Mouse (Mus musculus): Measurements from ENCODE around the gene Zfp935. TPM values are rescaled to one million over a fixed set of nuclear protein-coding genes. Genes with fewer than 3 reads are reported as not detected.
"Not testable (repeated sequence)": the region's sequence is repeated elsewhere in the genome, so short reads cannot be mapped to it uniquely, and the experiment has no call there.

Zfp935 gene
- 1.5 TPM in 1 of 2 replicates, not detected in the other for polyA plus RNA-seq (2014; fragmentation: Nextera tagmentation; extraction: Ambion mirVana)

GRCm38 (mm10) chr13:62558189-62559110 is at the start of gene Zfp935:
Gene Zfp935 (minus strand): TSS chr13:62558511.
- 3% methylated on average over 25 of the region's 27 CpGs for WGBS
- not testable (repeated sequence) for H3K4me1 ChIP-seq (ENCODE audit: control insufficient read depth, insufficient read depth, low read length)

GRCm38 (mm10) chr13:62571099-62571498 is 12.8 kb upstream of the Zfp935 start, which contains the start of gene Zfp934:
Gene Zfp934 (minus strand): TSS chr13:62571199.
- not testable (repeated sequence) for H3K9me3 ChIP-seq (ENCODE audit: control insufficient read depth, low read depth, low read length); H3K4me2 ChIP-seq (replicated peaks; ENCODE audit: low read depth, low read length); H3K27me3 ChIP-seq (ENCODE audit: control insufficient read depth, insufficient read depth, low read length); H3K36me3 ChIP-seq (ENCODE audit: control insufficient read depth, insufficient read depth, low read length); H3K9ac ChIP-seq (replicated peaks; ENCODE audit: low read depth, low read length); H3K27ac ChIP-seq (ENCODE audit: low read length); ATAC-seq (ENCODE audit: insufficient number of reproducible peaks, insufficient read depth, low FRiP score, low read depth); H3K4me1 ChIP-seq (ENCODE audit: control insufficient read depth, insufficient read depth, low read length); H3K4me3 ChIP-seq (ENCODE audit: low read depth, low read length)
- WGBS = 92% methylated on average over 3 of the region's 6 CpGs

More at GRCm38 (mm10) chr13:62558189-62559110, at the start of gene Zfp935:
- not testable (repeated sequence) for ATAC-seq (ENCODE audit: insufficient number of reproducible peaks, insufficient read depth, low FRiP score, low read depth); H3K27ac ChIP-seq (ENCODE audit: low read length); H3K36me3 ChIP-seq (ENCODE audit: control insufficient read depth, insufficient read depth, low read length); H3K9me3 ChIP-seq (ENCODE audit: control insufficient read depth, low read depth, low read length); H3K27me3 ChIP-seq (ENCODE audit: control insufficient read depth, insufficient read depth, low read length); H3K9ac ChIP-seq (replicated peaks; ENCODE audit: low read depth, low read length)
- Histone ChIP-seq H3K4me3 (ENCODE audit: low read depth, low read length) (peak within 1 kb of the TSS; percentile 31), H3K4me2 (replicated peaks; ENCODE audit: low read depth, low read length) (0 out of 2 replicates have a peak within 1 kb of the TSS, but pooled peaks have one; percentile 10)

GRCm38 (mm10) chr13:62561696-62562095 is 3.4 kb upstream of the Zfp935 start:
- H3K27ac ChIP-seq (ENCODE audit: low read length); H3K4me2 ChIP-seq (replicated peaks; ENCODE audit: low read depth, low read length); H3K9ac ChIP-seq (replicated peaks; ENCODE audit: low read depth, low read length); H3K9me3 ChIP-seq (ENCODE audit: control insufficient read depth, low read depth, low read length); H3K36me3 ChIP-seq (ENCODE audit: control insufficient read depth, insufficient read depth, low read length); H3K4me1 ChIP-seq (ENCODE audit: control insufficient read depth, insufficient read depth, low read length); H3K4me3 ChIP-seq (ENCODE audit: low read depth, low read length); ATAC-seq (ENCODE audit: insufficient number of reproducible peaks, insufficient read depth, low FRiP score, low read depth); H3K27me3 ChIP-seq (ENCODE audit: control insufficient read depth, insufficient read depth, low read length): not testable (repeated sequence)
- 21% methylated on average over 1 of the region's 1 CpGs for WGBS

GRCm38 (mm10) chr13:62530129-62530528 is 28.2 kb downstream of the Zfp935 start:
- not testable (repeated sequence) for H3K4me1 ChIP-seq (ENCODE audit: control insufficient read depth, insufficient read depth, low read length); H3K36me3 ChIP-seq (ENCODE audit: control insufficient read depth, insufficient read depth, low read length); H3K27me3 ChIP-seq (ENCODE audit: control insufficient read depth, insufficient read depth, low read length); H3K27ac ChIP-seq (ENCODE audit: low read length); H3K9me3 ChIP-seq (ENCODE audit: control insufficient read depth, low read depth, low read length); H3K4me2 ChIP-seq (replicated peaks; ENCODE audit: low read depth, low read length); H3K4me3 ChIP-seq (ENCODE audit: low read depth, low read length); H3K9ac ChIP-seq (replicated peaks; ENCODE audit: low read depth, low read length); ATAC-seq (ENCODE audit: insufficient number of reproducible peaks, insufficient read depth, low FRiP score, low read depth)

GRCm38 (mm10) chr13:62510641-62511420 is 47.5 kb downstream of the Zfp935 start:
- not testable (repeated sequence) for H3K27ac ChIP-seq (ENCODE audit: low read length); H3K9me3 ChIP-seq (ENCODE audit: control insufficient read depth, low read depth, low read length); H3K4me1 ChIP-seq (ENCODE audit: control insufficient read depth, insufficient read depth, low read length); ATAC-seq (ENCODE audit: insufficient number of reproducible peaks, insufficient read depth, low FRiP score, low read depth); H3K4me2 ChIP-seq (replicated peaks; ENCODE audit: low read depth, low read length); H3K27me3 ChIP-seq (ENCODE audit: control insufficient read depth, insufficient read depth, low read length); H3K9ac ChIP-seq (replicated peaks; ENCODE audit: low read depth, low read length); H3K4me3 ChIP-seq (ENCODE audit: low read depth, low read length); H3K36me3 ChIP-seq (ENCODE audit: control insufficient read depth, insufficient read depth, low read length)
- 87% methylated on average over 1 of the region's 1 CpGs for WGBS

GRCm38 (mm10) chr13:62472661-62473060 is 85.7 kb downstream of the Zfp935 start:
- not testable (repeated sequence) for H3K4me1 ChIP-seq (ENCODE audit: control insufficient read depth, insufficient read depth, low read length); H3K4me2 ChIP-seq (replicated peaks; ENCODE audit: low read depth, low read length); ATAC-seq (ENCODE audit: insufficient number of reproducible peaks, insufficient read depth, low FRiP score, low read depth); H3K4me3 ChIP-seq (ENCODE audit: low read depth, low read length); H3K27me3 ChIP-seq (ENCODE audit: control insufficient read depth, insufficient read depth, low read length); H3K36me3 ChIP-seq (ENCODE audit: control insufficient read depth, insufficient read depth, low read length); H3K9ac ChIP-seq (replicated peaks; ENCODE audit: low read depth, low read length); H3K27ac ChIP-seq (ENCODE audit: low read length); H3K9me3 ChIP-seq (ENCODE audit: control insufficient read depth, low read depth, low read length)
- whole genome bisulfite sequencing = 94% methylated on average over 8 of the region's 8 CpGs

GRCm38 (mm10) chr13:62469947-62470346 is 88.4 kb downstream of the Zfp935 start:
- not testable (repeated sequence) for H3K9me3 ChIP-seq (ENCODE audit: control insufficient read depth, low read depth, low read length); ATAC-seq (ENCODE audit: insufficient number of reproducible peaks, insufficient read depth, low FRiP score, low read depth); H3K9ac ChIP-seq (replicated peaks; ENCODE audit: low read depth, low read length); H3K4me1 ChIP-seq (ENCODE audit: control insufficient read depth, insufficient read depth, low read length); H3K27me3 ChIP-seq (ENCODE audit: control insufficient read depth, insufficient read depth, low read length); H3K4me3 ChIP-seq (ENCODE audit: low read depth, low read length); H3K36me3 ChIP-seq (ENCODE audit: control insufficient read depth, insufficient read depth, low read length); H3K4me2 ChIP-seq (replicated peaks; ENCODE audit: low read depth, low read length); H3K27ac ChIP-seq (ENCODE audit: low read length)

- H3K9me3 ChIP-seq (ENCODE audit: control insufficient read depth, low read depth, low read length); H3K36me3 ChIP-seq (ENCODE audit: control insufficient read depth, insufficient read depth, low read length); H3K4me1 ChIP-seq (ENCODE audit: control insufficient read depth, insufficient read depth, low read length); H3K27me3 ChIP-seq (ENCODE audit: control insufficient read depth, insufficient read depth, low read length); H3K9ac ChIP-seq (replicated peaks; ENCODE audit: low read depth, low read length): not testable (repeated sequence)
- 2% methylated on average over 28 of the region's 28 CpGs for WGBS
- ATAC-seq (ENCODE audit: insufficient number of reproducible peaks, insufficient read depth, low FRiP score, low read depth) = peak; percentile 99
- Histone ChIP-seq H3K4me3 (ENCODE audit: low read depth, low read length) (peak within 1 kb of the TSS; percentile 46), H3K27ac (ENCODE audit: low read length) (0 out of 2 replicates have a peak within 1 kb of the TSS, but pooled peaks have one; percentile 34), H3K4me2 (replicated peaks; ENCODE audit: low read depth, low read length) (peak within 1 kb of the TSS; percentile 25; the same call in 1 of the 2 replicates)
Observed at GRCm38 (mm10) chr13:62466424-62467334, 91.6 kb downstream of the Zfp935 start, which contains the start of gene Gm49359. Gene Gm49359 (minus strand): TSS chr13:62466832.

Measured in stomach, embryonic 14.5 days (tissue).